Mouse (Mus musculus) embryonic fibroblast, embryonic 13.5 days (primary cell): ENCODE results near the gene Cacfd1.

Experiments used
- CTCF ChIP-seq: IDR thresholded peaks from 2 replicates; pipeline ENCODE4 v1.5.1; 2011; ENCODE audit warnings: mild to moderate bottlenecking, control low read depth, low read length, moderate library complexity, borderline replicate concordance; ENCODE audit not compliant: insufficient read depth
- POLR2A ChIP-seq: IDR thresholded peaks from 2 replicates; pipeline ENCODE4 v1.6.1; 2011; ENCODE audit warnings: low read depth, mild to moderate bottlenecking, control low read depth, low read length, moderate library complexity

DNA sequence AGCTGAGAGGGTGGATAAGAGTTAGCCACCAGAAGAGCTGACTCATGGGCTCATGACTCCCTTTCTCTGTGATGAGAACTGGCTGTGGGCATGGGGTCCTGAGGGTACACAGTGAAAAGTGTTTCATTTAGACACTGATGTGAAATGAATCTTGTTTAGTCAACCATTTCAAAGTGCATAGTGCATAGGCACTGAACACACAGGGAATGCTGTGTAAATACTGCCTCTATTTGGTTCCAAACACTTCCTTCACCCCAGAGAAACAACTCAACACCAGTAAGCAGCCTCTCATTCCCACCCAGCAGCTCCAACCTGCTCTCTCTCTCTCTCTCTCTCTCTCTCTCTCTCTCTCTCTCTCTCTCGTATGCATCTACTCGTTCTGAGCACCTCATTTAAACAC is 25.5 kb upstream of the Cacfd1 start:
- TF ChIP-seq CTCF (no peak), POLR2A (no peak)
